ENCODE assay signal across 11 mouse cellular contexts in genomic region chr8:87747142-87747541, GRCm38 (mm10).
A peak's percentile ranks its signal among the peaks of the same experiment; 100 is the strongest.
DNase-seq lines count a peak whose midpoint lies in the region; ATAC-seq lines count a peak whose summit lies in the region.
"Had no signal": no experiment of that assay in that cellular context is flagged by ENCODE, and none has a peak within 500 bp of the region (broad histone marks: within the 10 kb centered on the region; RNA-seq: fewer than 3 reads in every experiment).

No protein-coding gene starts in this region.

- H3K9me3 ChIP-seq in kidney, embryonic 16.5 days (ENCODE audit: low read length) = no peaks in the 10 kb centered on the region
- H3K9me3 ChIP-seq in forebrain, embryonic 16.5 days (ENCODE audit: control insufficient read depth, low read length) = no peaks in the 10 kb centered on the region
- no peaks in the 10 kb centered on the region for H3K9me3 ChIP-seq in stomach, embryonic 16.5 days (replicated peaks; ENCODE audit: control insufficient read depth, low read length)
- H3K9me3 ChIP-seq: liver, embryonic 15.5 days had no signal

- ATAC-seq in kidney, embryonic 16.5 days (ENCODE audit: low FRiP score, low TSS enrichment) = peak; percentile 43; the same call in 1 of the 2 replicates
- ATAC-seq in forebrain, embryonic 16.5 days = no peak
- peak; percentile 65; the same call in 1 of the 2 replicates for ATAC-seq in stomach, embryonic 16.5 days (ENCODE audit: insufficient read depth, low FRiP score)
- no peak for ATAC-seq in frontal cortex, adult (ENCODE audit: low TSS enrichment)
- ATAC-seq: CD4-positive, CD25-positive, alpha-beta regulatory T cell, adult 4 months had no signal

- no peak for DNase-seq in kidney, adult 8-10 months
- DNase-seq in mesoderm, embryonic 11.5 days (ENCODE audit: low read depth, low spot score) = peak; percentile 29
- DNase-seq in natural killer cell, adult 2 months (ENCODE audit: low spot score in 2 of 2) = no peak
- DNase-seq in lung, postnatal 10 days = no peak
- DNase-seq: cerebellum, adult 2 months had no signal

- no peaks in the 10 kb centered on the region for H3K36me3 ChIP-seq in kidney, embryonic 16.5 days (ENCODE audit: insufficient read depth, low read length)
- no peaks in the 10 kb centered on the region for H3K36me3 ChIP-seq in forebrain, embryonic 16.5 days (ENCODE audit: control insufficient read depth, insufficient read depth)
- no peaks in the 10 kb centered on the region for H3K36me3 ChIP-seq in stomach, embryonic 16.5 days (ENCODE audit: control insufficient read depth, insufficient read depth, low read length)
- H3K36me3 ChIP-seq: liver, embryonic 15.5 days had no signal

- H3K27ac ChIP-seq in kidney, embryonic 16.5 days (ENCODE audit: low read length) = peak overlapping the region; percentile 41
- H3K27ac ChIP-seq in forebrain, embryonic 16.5 days (ENCODE audit: low read length) = 0 out of 2 replicates have a peak overlapping the region, but pooled peaks have one; percentile 5
- peak overlapping the region; percentile 56; the same call in 1 of the 2 replicates for H3K27ac ChIP-seq in stomach, embryonic 16.5 days (ENCODE audit: low read length)
- H3K27ac ChIP-seq: liver, embryonic 15.5 days had no signal

- WGBS in kidney, embryonic 16.5 days = 17% methylated on average over 8 of the region's 8 CpGs
- 6% methylated on average over 8 of the region's 8 CpGs for WGBS in forebrain, embryonic 16.5 days
- 30% methylated on average over 8 of the region's 8 CpGs for WGBS in stomach, embryonic 16.5 days

- H3K4me3 ChIP-seq in kidney, embryonic 16.5 days (ENCODE audit: low read length) = no peak overlapping the region
- H3K4me3 ChIP-seq in forebrain, embryonic 16.5 days (replicated peaks; ENCODE audit: low read length) = no peak overlapping the region
- no peak overlapping the region for H3K4me3 ChIP-seq in stomach, embryonic 16.5 days (replicated peaks; ENCODE audit: low read length)
- H3K4me3 ChIP-seq: liver, embryonic 15.5 days had no signal

- H3K4me2 ChIP-seq in kidney, embryonic 16.5 days (replicated peaks; ENCODE audit: low read depth, low read length) = no peak overlapping the region
- no peak overlapping the region for H3K4me2 ChIP-seq in forebrain, embryonic 16.5 days (ENCODE audit: low read length)
- H3K4me2 ChIP-seq in stomach, embryonic 16.5 days (ENCODE audit: low read depth, low read length) = no peak overlapping the region
- H3K4me2 ChIP-seq: liver, embryonic 15.5 days had no signal

- no peaks in the 10 kb centered on the region for H3K27me3 ChIP-seq in kidney, embryonic 16.5 days (ENCODE audit: insufficient read depth, low read length)
- H3K27me3 ChIP-seq in forebrain, embryonic 16.5 days (replicated peaks; ENCODE audit: control insufficient read depth, insufficient read depth, low read length) = no peaks in the 10 kb centered on the region
- H3K27me3 ChIP-seq in stomach, embryonic 16.5 days (ENCODE audit: control insufficient read depth, insufficient read depth, low read length) = no peaks in the 10 kb centered on the region
- H3K27me3 ChIP-seq: liver, embryonic 15.5 days had no signal

- H3K9ac ChIP-seq in kidney, embryonic 16.5 days (replicated peaks; ENCODE audit: low read length) = no peak overlapping the region
- H3K9ac ChIP-seq in forebrain, embryonic 16.5 days (replicated peaks; ENCODE audit: low read depth, low read length) = no peak overlapping the region
- 0 out of 2 replicates have a peak overlapping the region, but pooled peaks have one; percentile 23 for H3K9ac ChIP-seq in stomach, embryonic 16.5 days (ENCODE audit: low read length)
- H3K9ac ChIP-seq: liver, embryonic 15.5 days had no signal

- peaks cover 34% of the 10 kb centered on the region for H3K4me1 ChIP-seq in kidney, embryonic 16.5 days (ENCODE audit: insufficient read depth, low read length)
- peaks cover 47% of the 10 kb centered on the region for H3K4me1 ChIP-seq in forebrain, embryonic 16.5 days (replicated peaks; ENCODE audit: control insufficient read depth, insufficient read depth, low read length)
- peaks cover 27% of the 10 kb centered on the region for H3K4me1 ChIP-seq in stomach, embryonic 16.5 days (ENCODE audit: control insufficient read depth, insufficient read depth, low read length)
- H3K4me1 ChIP-seq: liver, embryonic 15.5 days had no signal

Comparison
In these comparisons a context has a peak if more than half of its experiments do, and no peak if none do; other contexts are left out.
1. ATAC-seq: peak in kidney, embryonic 16.5 days (single experiment) and stomach, embryonic 16.5 days (single experiment); none in forebrain, embryonic 16.5 days (single experiment) and frontal cortex, adult (single experiment).
2. H3K27ac ChIP-seq: peak in every context shown above with its lines; median percentile 56 in stomach, embryonic 16.5 days; 41 in kidney, embryonic 16.5 days; 5 in forebrain, embryonic 16.5 days.